Mouse (Mus musculus): ENCODE results near the gene Pla2g4c.

The Pla2g4c gene

GRCm38 (mm10) chr7:13397832-13398231 lies 73.4 kb downstream of the Pla2g4c start, which contains the start of gene Cabp5:
TSS of gene Cabp5 (plus strand) at chr7:13398132.
- DNase-seq = no peak
